Mouse (Mus musculus): ENCODE measurements around the gene Fam168a.
A peak's percentile ranks its signal among the peaks of the same experiment; 100 is the strongest.

Fam168a gene

DNA sequence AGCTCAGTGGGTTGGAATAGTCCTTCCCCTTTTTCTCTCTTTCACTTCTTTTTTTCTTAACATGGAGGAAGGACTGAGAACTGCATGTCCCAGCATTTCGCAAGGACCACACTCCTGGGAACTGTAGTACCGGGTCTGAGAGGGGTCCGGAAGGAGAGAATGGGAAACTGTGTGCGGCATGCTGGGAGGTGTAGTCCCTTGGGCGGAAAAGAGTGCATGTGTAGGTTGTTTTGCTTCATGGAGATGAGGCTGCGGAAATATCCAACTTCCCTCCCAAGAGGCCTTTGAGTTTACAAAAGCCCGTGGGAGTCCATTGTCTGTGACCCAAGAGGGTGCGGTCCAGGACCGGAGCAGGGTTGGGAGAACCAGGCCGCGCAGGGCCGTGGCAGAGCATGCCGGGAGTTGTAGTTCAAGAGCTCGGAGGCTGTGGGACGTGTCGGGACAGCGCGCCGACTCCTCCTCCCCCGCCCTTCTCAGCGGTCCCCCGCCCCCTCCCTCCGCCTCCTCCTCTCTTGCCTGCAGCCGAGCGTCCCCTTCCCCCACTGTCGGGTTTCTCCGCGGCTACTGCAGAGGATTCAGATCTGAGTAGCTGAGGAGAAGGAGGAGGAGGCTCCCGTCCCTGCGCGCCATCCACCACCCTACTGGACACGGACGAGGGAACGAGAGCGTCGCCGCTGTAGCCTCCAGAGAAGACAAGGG, at the start of gene Fam168a:
TSS of gene Fam168a (plus strand) at position 493 of the 699 bp plus-strand sequence.
- peak; percentile 79 to 87 for DNase-seq (ENCODE audit: low read depth in 2 of 2, low spot score in 2 of 2)

DNA sequence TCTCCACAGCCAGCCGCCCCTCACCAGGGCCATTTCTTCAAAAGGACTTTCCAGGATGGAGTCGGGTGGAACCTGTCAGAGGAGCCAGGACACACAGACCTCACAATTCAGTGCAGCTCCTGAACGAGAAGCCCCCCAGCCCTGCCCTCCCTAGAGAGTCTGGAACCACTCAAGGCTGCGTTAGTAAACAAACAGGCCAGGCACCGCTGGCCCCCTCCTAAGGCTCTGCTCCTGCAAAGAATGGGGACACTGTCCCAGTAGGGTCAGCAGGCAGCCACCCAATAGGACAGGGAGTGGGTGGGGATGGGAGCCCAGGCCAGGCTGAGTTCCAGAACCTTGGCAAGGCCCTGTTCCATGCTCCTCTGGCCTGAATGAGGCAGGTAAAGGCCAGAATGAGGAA, 49.7 kb upstream of the Fam168a start:
- no peak for DNase-seq (ENCODE audit: low read depth in 2 of 2, low spot score in 2 of 2)

DNA sequence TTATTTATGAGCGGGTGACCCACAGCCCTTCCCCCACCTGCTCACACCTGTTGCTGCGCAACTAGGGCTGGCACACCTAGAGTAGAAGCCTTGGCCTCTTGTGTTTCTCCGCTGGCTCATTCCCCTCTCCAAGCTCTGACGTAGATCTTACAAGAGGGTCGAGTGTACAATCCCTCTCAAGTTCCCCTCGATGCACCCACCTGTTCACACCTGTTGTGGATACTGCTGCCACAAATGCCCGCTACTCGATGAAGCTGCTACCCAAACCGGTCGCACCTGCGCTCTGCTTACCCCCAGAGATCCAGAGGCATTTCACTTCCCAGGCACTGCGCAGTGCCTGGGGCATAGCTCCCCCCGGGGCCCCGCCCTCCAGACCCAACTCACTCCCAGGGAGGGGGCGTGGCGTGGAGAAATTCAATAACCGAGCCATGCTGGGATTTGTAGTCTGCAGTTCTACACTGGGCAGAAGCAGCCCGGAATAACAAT, 48.3 kb upstream of the Fam168a start:
- DNase-seq (ENCODE audit: low read depth in 2 of 2, low spot score in 2 of 2), result no peak

DNA sequence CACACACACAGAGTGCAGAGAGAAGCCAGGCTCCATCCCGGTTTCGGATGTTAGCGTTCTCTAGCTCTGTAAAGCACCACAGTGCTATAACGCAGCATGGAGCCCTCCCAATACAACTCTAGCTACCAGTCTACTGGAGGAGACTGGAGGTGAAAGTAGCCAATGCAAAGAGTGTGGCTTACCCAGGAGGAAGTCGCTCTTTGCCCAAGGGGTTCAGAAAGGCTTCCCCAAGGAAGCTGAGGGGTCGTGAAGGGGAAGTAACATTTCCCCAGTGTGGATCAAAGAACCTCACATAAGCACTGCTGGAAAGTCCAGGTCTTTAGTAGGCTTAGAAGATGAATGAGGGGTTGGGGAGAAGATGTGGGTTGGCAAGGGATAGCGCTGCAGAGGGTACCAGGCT, 45.2 kb upstream of the Fam168a start:
- no peak for DNase-seq (ENCODE audit: low read depth in 2 of 2, low spot score in 2 of 2)

DNA sequence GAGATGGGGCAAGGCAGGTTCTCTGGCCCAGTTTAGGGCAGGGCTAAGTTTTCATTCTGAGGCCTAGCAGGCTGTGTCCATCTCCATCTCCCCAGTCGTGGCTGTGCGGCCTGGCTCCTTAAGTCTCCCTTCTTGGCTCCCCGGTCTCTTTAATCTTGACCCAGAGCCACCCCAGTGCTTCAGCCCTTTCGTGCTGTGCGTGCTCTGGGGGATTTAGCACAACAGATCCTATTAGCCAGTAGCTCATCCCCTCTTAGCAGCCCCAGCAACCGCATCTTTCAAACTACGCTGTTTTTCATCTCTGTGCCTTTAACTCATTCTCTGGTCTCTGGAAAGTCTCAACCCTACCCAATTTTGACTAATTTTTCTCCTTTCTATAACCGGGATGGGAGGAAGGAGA, 44.2 kb upstream of the Fam168a start, which contains the start of gene Plekhb1:
TSS of gene Plekhb1 (minus strand) at position 184 of the 400 bp plus-strand sequence.
- no peak for DNase-seq (ENCODE audit: low read depth in 2 of 2, low spot score in 2 of 2)

DNA sequence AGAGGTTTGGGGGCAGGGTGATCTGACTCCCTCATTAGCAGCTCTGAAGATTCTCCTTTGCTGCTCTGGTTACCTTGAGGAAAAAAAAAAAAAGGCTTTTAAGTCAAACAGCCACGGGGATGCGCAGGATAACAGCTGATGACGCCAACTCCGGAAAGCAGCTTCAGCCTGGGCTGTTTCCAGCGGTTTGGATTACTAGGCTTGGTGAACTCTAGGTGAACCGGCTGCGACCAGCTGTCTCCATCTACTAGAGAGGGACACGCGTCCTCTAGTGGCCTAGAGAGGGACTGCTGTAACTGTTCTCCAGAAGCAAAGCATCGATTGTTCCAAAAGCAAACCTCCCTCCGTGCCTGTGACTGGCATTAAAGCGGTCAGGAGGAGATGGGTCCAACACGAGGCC, 43.2 kb upstream of the Fam168a start:
- DNase-seq (ENCODE audit: low read depth in 2 of 2, low spot score in 2 of 2), result peak; percentile 79 to 87

DNA sequence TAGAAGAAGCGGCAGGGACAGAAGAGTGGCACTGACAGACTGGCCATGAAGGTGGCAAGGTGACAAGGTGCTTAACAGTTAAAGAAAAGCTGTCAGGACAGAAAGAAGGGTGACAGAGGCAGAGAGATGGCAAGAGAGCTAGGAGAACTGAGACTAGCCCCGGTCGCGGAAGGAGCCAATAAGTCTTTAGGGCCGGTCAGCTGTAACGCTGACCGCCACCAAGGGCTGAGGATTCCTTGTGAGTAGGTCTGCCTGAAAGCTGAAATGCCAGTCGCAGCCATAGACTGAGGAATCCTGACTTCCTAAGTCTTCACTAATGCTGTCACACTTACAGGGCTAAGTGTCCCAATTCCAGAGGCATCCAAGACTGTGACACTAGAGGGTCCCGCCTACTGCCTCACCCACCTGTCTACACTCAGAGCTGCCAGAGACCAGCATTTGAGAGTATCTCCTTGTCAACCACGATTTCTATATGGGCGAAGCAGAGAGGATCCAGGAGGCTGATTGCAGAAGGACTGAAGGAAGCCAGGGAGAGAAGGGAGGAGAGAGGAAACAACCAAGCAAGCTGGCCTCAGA, 42.6 kb upstream of the Fam168a start:
- DNase-seq (ENCODE audit: low read depth in 2 of 2, low spot score in 2 of 2), result no peak

DNA sequence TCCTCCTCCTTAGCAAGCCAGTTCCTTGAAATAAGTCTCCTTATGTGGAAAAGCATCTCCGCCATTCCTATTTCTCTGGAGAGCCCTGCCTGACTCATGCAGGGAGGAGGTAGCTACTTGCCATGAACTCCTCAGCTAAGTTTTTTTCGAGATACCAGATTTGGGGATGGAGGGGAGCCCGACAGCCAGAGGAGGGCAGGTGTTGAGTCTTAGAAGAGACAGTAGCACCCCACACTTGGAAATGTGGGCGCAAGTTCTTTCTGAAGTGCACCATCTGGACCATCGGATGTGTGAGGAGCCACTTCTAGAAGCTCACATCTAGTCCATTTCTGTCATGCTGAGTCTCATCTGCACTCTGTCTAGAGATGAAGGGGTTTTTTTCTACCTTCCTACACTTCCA, 35.8 kb upstream of the Fam168a start:
- DNase-seq (ENCODE audit: low read depth in 2 of 2, low spot score in 2 of 2), result no peak

DNA sequence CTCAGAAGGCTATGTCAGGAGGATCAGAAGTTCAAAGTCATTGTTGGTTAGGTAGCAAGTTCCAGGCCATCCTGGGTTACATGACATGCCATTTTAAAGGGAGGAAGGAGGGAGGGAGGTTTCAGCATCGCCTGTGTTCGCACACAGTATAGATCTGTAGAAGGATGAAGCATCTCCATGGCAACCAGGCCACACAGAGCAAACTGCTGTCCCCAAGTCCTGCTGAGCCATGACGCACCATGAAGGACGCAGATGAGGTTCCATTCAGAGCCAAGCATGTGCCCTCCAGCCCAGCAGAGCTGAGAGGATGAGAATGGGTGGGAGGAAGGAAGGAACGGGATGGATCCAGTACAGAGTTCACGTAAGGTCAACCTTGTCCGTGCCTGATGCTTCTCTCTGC, 33.0 kb upstream of the Fam168a start:
- DNase-seq (ENCODE audit: low read depth in 2 of 2, low spot score in 2 of 2), result no peak

DNA sequence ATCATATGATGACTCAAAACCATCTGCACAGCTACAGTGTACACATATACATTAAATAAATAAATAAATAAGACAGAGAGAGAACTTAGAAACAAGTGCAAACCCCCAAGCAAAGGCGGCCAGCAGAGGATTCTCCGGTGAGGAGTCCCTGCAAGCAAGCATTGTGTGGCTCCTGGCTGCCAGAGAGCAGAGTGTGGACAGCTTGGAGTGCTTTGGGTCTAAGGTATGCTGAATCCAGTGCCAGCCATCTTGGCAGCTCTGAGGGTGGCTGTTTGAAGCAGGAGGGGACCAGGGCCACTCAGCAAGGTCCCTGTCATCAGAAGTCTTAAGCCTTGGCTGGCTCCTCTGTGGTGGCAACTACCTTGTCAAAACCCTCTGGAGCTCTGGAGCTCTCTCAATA, 31.5 kb upstream of the Fam168a start:
- DNase-seq (ENCODE audit: low read depth in 2 of 2, low spot score in 2 of 2), result no peak

DNA sequence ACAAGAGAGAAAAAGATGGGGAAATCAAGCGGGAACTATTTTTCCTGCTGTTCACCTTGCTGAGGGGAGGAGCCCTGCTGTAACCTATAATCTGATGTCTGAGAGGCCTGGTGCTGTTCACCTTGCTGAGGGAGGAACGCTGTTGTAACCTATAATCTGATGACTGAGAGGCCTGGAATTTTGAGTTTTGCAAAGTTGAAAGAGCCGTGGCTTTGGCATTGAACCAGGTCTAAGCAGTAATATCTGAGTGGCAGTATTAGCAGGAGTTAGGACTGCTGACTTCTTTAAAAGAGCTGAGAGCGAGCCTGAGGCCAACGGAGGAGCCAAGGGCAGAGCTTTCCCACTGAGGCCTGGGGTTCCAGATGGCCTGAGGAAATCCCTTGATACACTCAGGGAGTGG, 28.4 kb upstream of the Fam168a start:
- DNase-seq (ENCODE audit: low read depth in 2 of 2, low spot score in 2 of 2), result no peak

DNA sequence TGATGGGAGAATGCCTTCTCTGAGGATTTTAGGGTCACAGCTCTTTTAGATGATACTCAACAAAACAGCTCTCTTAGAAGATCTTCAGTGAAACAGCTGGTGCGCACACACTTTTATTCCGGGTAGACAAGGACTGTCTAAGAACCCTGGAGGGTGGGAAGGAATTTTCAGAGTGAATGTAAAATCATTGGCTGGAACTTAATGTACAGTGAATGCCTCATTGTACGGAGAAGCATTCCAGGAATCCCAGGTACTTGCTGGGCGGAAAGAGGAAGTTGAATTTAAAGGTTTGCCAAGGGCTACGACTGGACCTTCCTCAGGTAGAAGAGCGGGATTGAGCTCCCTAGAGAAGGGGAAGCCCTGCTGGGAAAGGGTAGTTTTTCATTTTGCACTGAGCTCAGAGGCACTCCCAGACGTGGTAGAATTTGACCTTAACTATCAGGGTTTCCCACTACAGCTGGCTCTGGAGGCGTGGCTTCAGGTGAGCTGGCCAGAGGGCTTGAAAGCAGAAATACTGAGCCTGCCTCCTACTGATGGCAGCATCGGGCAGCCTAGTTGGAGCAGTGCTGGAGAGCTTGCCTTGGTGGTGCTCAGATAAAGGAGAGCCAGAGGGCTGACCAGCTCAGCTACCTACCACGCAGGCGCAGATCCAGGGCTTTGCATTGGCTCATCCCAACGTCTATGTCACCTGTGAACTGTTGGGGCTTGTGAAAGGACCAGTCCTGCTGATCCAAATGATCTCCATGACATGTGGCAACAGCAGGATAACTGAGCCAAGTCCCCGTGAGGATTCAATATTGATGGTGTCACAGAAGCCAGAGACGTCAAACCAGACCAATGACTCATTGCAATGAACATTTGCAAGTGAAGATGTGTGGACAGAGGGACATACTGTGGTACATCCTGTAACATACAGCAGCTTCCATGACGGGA, 27.2 kb upstream of the Fam168a start:
- no peak for DNase-seq (ENCODE audit: low read depth in 2 of 2, low spot score in 2 of 2)

DNA sequence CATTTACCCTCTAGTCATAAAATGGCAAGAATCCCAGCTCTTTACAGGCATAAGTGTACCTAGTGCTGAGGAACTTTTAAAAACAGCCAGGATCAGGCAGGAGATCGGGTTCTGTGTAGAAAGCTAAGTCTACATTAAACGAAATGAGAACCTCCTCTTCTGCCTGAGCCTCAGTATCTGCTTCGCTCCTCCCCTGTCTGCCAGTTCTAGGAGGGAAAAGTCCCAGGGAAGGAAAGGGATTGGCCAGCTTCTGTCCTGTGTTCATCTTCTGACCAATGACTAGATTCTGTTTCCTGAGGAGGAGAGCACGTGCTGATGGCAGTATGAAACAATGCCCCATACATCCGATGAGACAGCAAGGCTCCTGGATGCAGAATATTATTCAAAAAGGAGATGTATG, 25.3 kb upstream of the Fam168a start:
- no peak for DNase-seq (ENCODE audit: low read depth in 2 of 2, low spot score in 2 of 2)

DNA sequence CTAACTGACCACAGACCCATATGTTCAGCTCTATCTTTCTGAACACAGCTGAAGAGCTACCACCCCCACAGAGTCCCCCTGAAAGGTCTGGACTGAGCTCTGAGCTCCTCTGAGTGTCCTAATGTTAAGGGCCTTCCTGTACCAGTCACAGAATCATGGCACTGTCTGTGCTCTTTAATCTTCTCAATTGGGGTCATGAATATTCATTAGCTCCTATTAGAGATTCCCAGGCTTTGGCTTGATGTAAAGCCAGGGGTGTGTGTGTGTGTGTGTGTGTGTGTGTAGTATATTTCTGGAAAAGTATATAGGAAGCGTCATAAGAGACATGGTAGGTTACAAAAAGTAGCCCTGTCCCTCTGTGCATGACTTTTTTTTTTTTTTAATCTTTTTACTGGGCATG, 23.2 kb upstream of the Fam168a start:
- no peak for DNase-seq (ENCODE audit: low read depth in 2 of 2, low spot score in 2 of 2)

DNA sequence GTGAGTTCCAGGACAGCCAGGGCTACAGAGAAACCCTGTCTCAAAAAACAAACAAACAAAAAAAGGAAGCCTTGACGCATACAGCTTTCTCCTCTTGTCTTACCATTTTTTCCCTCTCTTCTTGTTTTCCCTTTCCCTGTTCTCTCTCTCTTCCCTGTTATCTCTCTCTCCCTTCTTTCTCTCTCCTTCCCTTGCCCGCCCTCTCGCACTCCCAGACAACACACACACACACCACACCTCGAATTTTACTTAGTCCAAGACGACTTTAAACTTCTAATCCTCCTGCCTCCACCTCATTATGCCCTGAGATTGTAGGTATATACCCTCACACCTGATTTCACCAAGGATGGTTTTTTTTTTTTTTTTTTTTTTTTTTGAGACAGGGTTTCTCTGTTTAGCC, 22.4 kb upstream of the Fam168a start:
- no peak for DNase-seq (ENCODE audit: low read depth in 2 of 2, low spot score in 2 of 2)

DNA sequence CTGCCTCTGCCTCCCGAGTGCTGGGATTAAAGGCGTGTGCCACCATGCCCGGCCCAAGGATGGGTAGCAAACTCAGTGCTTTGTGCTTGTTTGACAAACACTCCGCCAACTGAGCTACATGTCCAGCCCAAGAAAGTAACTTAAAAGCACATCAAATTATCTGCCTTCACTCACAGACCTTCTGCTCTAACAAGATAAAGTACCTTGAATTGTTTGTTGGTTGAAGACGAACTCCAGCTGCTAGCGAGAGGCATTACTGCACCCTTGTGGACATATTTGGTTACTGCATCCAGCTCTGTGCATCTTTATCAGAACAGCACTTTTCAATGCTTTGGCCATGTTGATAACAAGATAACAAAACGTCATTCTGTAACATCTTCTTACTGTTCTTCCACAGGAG, 21.9 kb upstream of the Fam168a start:
- peak; percentile 28 to 63 for DNase-seq (ENCODE audit: low read depth in 2 of 2, low spot score in 2 of 2)

DNA sequence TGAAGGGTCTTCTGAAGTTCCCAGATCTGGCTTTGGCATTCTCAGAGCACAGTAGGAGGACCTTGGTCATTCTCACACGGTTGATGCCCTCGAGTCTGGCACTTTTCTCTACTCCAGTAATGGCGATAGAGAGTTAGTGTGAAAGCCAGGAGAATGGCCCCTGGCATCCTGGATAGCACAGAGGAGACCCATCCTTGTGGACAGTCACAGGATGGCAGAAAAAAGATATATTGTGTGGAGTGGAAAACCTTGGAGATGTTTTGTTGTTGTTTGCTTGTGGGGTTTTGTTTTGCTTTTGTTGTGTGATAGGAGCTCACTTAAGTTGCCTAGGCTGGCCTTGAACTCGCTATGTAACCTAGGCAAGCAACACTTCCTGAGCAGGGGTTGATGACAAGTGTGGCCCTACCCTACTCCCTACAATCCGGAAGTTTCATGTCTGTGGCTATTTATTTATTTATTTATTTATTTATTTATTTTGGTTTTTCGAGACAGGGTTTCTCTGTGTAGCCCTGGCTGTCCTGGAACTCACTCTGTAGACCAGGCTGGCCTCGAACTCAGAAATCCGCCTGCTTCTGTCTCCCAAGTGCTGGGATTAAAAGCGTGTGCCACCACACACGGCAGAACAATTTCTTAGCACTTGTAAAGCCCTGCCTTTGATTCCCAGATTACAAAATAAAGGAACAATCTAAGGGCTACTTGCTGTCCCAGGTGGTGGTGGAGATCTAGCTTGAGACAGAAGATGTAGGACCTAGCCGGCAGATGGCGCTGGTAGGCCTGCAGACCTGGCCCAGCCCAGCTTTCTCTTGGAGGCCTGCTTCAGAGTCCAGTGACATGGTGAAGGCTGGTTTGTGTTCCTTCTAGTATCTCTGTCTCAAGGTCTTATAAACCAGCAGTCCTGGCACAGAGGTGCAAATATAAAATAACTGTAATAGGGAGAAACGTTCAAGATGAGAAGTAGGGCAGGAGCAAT, 21.1 kb upstream of the Fam168a start:
- DNase-seq (ENCODE audit: low read depth in 2 of 2, low spot score in 2 of 2), result peak; percentile 41 to 64

DNA sequence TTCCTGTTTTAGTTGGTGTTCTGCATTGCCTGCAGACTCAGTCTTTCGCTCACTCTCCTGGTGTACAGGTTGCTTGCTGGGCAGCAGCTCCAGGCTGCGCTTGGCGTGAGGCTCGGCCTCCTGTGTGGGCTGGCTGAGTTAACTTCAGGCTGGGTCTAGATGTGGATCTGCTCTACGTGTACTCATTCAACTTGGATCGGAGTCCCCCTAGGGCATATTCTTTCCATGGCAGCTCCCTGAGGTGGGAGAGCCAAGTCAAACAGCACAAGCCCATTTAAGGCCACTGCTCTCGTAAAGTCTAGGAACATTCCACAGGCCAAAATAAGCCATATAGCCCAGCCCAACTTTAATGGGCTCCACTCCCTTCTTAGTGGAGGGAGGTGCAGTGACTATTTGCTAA, 18.0 kb upstream of the Fam168a start:
- DNase-seq (ENCODE audit: low read depth in 2 of 2, low spot score in 2 of 2), result no peak

DNA sequence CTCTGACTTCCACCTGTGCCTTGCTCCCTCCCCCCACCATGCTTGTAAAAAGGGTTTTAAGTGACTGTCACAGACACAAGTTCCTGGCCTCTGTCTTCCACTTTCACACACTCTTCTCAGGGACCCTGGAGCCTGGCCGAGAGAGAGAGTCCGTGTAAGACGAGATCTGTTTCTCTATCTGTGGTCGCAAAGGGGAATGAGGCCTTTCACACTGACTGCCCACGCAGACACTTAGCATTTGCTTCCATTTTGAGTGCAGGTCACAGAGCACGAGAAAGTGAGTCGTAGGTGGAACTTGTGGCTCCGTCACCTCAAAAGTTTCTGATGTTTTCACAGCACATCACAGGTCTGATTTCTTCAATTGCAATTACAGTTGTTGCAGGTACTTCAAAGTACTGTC, 13.2 kb upstream of the Fam168a start:
- no peak for DNase-seq (ENCODE audit: low read depth in 2 of 2, low spot score in 2 of 2)

Data from CD8-positive naive resting alpha-beta T cell, adult 2 months (primary cell).